Mouse (Mus musculus) liver, embryonic 12.5 days (tissue): Measurements from ENCODE around the gene Tlr12. TPM values are rescaled to one million over a fixed set of nuclear protein-coding genes. Genes with fewer than 3 reads are reported as not detected.

Experiments
- ATAC-seq: fragments of 200-750 bp; cut with Nextera tagmentation; 2 replicates; pipeline ENCODE4 v1.8.0; 2017; ENCODE audit warnings: moderate number of reproducible peaks, mild to moderate bottlenecking, moderate library complexity
- H3K27ac ChIP-seq: fragments of 300-500 bp; sonication (generic); 2 replicates; pipeline ENCODE4 v1.5.1; 2016; ENCODE audit warnings: mild to moderate bottlenecking
- H3K27me3 ChIP-seq: fragments of 300-500 bp; sonication (generic); replicated peaks from 2 replicates; pipeline ENCODE4 v1.6.1; 2016; ENCODE audit warnings: mild to moderate bottlenecking, moderate library complexity
- H3K36me3 ChIP-seq: fragments of 300-500 bp; sonication (generic); 2 replicates; pipeline ENCODE4 v1.6.1; 2016; ENCODE audit warnings: mild to moderate bottlenecking, moderate library complexity
- H3K4me1 ChIP-seq: fragments of 300-500 bp; sonication (generic); 2 replicates; pipeline ENCODE4 v1.6.1; 2016
- H3K4me2 ChIP-seq: fragments of 300-500 bp; sonication (generic); 2 replicates; pipeline ENCODE4 v1.6.1; 2016; ENCODE audit warnings: mild to moderate bottlenecking, moderate library complexity
- H3K4me3 ChIP-seq: fragments of 300-500 bp; sonication (generic); 2 replicates; pipeline ENCODE4 v1.5.1; 2016; ENCODE audit warnings: mild to moderate bottlenecking, moderate library complexity
- H3K9ac ChIP-seq: fragments of 300-500 bp; sonication (generic); 2 replicates; pipeline ENCODE4 v1.6.1; 2016; ENCODE audit warnings: mild to moderate bottlenecking, moderate library complexity
- H3K9me3 ChIP-seq: fragments of 300-500 bp; sonication (generic); replicated peaks from 2 replicates; pipeline ENCODE4 v1.6.1; 2016; ENCODE audit warnings: mild to moderate bottlenecking, moderate library complexity
- WGBS: fragments of 180-500 bp; shearing (Covaris S2); methylation state at CpG from one replicate; pipeline ENCODE4 v1.1.7; 2016; ENCODE audit not compliant: insufficient replicate concordance; 5-methylcytosine and 5-hydroxymethylcytosine counted together
- polyA plus RNA-seq: library from polyadenylated mRNA; unstranded; fragments of >200 nt; fragmentation: Nextera tagmentation; extraction: Ambion mirVana; gene quantifications from 2 replicates; pipeline ENCODE4 v1.2.1, GENCODE M21; 2016

Gene Tlr12
- polyA plus RNA-seq, 1 experiment from 2014 or later, result 1.5 TPM

DNA sequence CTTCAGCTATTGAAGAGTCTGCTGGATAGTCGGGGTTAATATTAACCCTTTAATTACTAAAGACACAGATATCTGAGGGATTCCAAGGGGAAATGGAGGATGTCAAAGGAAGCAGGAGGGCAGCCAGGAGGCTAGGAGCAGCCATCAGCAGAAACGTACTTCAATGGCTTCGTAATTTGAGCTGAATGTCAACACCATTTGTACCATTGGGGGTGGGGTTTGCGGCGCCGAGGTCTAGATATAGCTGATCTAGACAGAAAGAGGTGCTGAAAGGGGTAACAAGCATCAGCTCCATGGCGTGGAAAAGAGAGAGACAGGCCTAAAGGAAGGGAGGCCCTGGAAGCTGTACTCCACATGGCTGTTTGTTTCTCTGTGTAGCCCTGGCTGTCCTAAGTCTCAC is 28.3 kb upstream of the Tlr12 start:
- ATAC-seq, result no peak
- Histone ChIP-seq H3K36me3 (no peaks in the 10 kb centered on the region), H3K4me2 (no peak overlapping the region), H3K27me3 (peaks cover 10% of the 10 kb centered on the region), H3K9me3 (no peaks in the 10 kb centered on the region), H3K27ac (no peak overlapping the region), H3K9ac (no peak overlapping the region), H3K4me1 (peaks cover 25% of the 10 kb centered on the region), H3K4me3 (no peak overlapping the region)
- 53% methylated on average over 7 of the region's 7 CpGs for WGBS

DNA sequence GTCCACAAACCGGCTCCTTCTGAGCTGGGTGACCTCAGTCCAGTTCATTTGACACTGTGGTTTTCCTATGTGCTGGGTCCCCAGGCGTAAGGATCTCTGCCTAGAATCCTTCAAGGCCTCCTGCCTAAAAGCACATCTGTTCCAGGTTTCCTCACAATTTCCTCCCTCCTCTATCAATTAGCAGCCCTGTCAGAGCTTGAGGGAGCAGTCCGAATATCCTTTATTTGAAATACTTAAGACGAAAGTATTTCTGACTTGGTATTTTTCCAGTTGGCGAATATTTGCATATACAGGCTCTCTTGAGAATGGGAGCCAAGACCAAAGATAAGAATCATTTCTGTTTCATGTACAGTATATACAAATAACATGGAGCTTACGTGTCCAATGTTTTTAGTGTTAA is 27.5 kb upstream of the Tlr12 start:
- Histone ChIP-seq H3K9ac (no peak overlapping the region), H3K4me1 (peaks cover 26% of the 10 kb centered on the region), H3K27me3 (peaks cover 12% of the 10 kb centered on the region), H3K4me3 (no peak overlapping the region), H3K9me3 (no peaks in the 10 kb centered on the region), H3K4me2 (no peak overlapping the region), H3K36me3 (no peaks in the 10 kb centered on the region), H3K27ac (no peak overlapping the region)
- 50% methylated on average over 6 of the region's 6 CpGs for WGBS
- no peak for ATAC-seq

DNA sequence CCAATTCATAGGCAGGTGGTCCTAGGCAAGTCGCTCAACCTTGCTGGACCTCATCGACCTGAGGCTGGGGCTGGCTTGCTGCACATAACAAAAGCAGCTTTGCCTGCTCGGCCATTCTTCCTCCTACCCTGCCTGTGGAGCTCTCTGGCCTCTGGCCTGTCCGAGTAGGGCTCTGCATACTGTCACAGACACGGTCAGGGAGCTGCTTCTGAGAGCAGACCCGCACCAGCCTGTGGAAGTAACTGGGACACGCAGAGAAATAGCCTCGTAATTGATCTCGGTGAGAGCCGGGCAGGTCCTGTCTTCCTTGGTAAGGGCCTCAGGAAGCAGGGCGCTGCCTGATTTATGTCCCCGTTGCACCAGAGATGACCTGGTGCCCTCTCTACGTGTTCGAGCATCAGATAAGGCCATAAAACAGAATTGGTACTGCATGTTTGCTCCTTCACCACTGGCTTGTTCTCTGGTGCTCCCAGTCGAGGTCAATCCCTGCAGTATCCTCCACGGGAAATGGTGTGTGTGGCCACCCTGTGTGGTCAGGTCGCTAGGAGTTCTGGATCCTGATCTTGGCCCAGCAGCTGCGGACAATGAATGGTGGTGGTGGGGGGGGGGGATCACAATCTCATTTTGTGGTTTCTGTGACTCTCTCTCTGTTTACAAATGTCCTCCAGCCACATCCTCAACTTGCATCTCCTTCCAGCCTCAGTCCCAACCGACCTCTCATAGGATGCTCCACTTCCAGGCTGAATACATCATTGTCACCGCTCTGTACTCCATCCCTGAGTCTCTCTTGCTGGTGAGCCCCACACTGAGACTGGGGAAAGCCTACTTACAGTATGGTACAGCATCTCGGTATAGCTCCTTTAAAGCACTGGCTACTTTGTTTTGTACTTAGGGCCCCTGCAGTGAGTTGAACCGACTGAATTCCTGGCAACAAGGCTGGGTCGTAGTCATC is 23.6 kb upstream of the Tlr12 start:
- peaks cover 13% of the 10 kb centered on the region for H3K4me1 ChIP-seq
- no peak overlapping the region for H3K4me2 ChIP-seq
- no peaks in the 10 kb centered on the region for H3K36me3 ChIP-seq
- H3K27me3 ChIP-seq, result peaks cover 15% of the 10 kb centered on the region
- no peak for ATAC-seq
- no peak overlapping the region for H3K4me3 ChIP-seq
- no peaks in the 10 kb centered on the region for H3K9me3 ChIP-seq
- no peak overlapping the region for H3K27ac ChIP-seq
- WGBS, result 25% methylated on average over 23 of the region's 23 CpGs
- no peak overlapping the region for H3K9ac ChIP-seq

DNA sequence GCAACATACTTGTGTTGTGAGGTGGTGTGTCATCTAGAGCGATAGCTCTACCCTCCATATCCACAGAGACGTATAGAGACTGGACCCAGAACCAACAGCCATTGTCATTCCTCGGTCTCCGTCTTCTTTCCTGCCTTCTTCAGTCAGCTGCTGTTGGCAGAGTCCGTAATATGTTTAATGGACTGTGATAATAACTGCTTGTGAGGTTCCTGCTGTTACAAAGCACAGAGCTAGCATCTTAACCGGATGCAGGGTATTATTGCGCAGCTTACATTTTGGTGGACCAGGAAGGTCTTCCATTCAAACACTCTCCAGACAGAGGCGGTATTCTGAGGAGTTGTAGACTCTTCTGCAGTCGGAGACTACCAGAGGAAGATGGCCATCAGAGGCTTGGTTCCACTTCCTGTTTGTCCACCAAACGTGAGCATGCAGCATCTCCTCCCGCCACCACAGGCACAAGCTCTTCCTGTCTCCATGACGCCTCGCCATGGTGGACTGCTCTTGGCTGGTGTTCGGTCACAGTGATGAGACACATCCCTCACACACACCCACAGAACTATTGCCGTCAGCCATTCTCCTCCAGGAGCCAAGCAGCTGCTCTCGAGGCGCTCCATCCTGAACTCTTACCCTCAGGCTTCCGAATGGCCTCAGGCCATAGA is 20.0 kb upstream of the Tlr12 start:
- Histone ChIP-seq H3K4me2 (no peak overlapping the region), H3K4me1 (peaks cover 13% of the 10 kb centered on the region), H3K9me3 (no peaks in the 10 kb centered on the region), H3K36me3 (no peaks in the 10 kb centered on the region), H3K9ac (0 out of 2 replicates have a peak overlapping the region, but pooled peaks have one; percentile 12), H3K27me3 (peaks cover 13% of the 10 kb centered on the region; the same call in 1 of the 2 replicates), H3K27ac (no peak overlapping the region), H3K4me3 (no peak overlapping the region)
- no peak for ATAC-seq
- 60% methylated on average over 18 of the region's 18 CpGs for WGBS

DNA sequence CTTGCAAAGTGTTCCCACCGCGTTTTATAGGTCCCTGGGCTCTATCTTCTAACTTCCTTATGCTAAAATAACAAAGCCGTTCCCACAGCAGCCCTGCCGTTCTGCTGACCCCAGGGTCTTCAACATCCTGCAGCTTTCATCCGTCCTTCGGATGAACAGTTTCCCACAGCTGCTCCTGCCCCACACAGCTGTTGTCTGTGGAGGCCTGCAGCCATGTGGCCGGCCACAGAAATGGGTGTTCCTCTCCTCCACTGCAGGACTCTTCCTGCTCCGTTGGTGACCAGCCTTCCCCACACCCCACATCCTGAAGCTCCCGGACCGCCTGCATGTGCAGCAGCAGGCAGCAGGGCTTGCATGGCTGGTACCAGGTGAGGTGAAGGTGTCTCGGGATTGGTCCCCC is 18.8 kb upstream of the Tlr12 start:
- no peak overlapping the region for H3K9ac ChIP-seq
- H3K27ac ChIP-seq, result no peak overlapping the region
- no peak for ATAC-seq
- no peaks in the 10 kb centered on the region for H3K36me3 ChIP-seq
- H3K9me3 ChIP-seq, result no peaks in the 10 kb centered on the region
- 11% methylated on average over 11 of the region's 11 CpGs for WGBS
- peaks cover 6% of the 10 kb centered on the region; the same call in 1 of the 2 replicates for H3K4me1 ChIP-seq
- H3K4me2 ChIP-seq, result no peak overlapping the region
- H3K27me3 ChIP-seq, result peaks cover 10% of the 10 kb centered on the region; the same call in 1 of the 2 replicates
- H3K4me3 ChIP-seq, result no peak overlapping the region

DNA sequence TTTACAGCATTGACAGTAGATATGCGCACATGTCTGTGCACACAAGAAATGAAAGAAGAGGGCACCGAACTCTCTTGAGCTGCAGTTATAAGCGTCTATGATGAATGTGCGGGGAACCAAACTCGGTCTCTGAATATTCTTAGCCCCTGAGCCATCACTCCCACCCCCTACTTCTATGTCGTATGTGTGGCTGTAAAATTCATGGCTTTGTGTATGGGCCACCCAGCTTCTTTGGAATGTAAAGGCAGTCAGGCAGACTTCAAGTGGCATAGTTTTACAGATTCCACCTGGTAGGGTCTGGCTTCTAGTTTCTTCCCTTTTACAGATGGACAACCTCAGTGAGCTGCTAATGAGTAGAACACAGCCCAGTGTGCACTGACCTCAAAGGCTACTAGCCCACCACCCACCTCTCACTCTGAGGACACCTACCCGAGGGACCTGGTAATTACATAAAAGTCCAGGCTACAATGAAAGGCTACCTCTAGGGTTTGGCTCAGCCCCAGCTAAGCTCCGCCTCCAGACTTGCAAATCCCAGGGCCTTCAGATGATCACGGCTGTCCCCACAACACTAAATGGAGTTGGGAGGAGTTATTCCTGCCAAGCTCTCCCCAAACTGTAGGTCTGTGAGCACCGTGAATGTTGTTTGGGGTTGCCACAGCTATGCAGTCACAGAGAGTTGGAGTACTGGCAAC is 17.6 kb upstream of the Tlr12 start:
- Histone ChIP-seq H3K9me3 (no peaks in the 10 kb centered on the region), H3K4me3 (no peak overlapping the region), H3K36me3 (no peaks in the 10 kb centered on the region), H3K27me3 (peaks cover 3% of the 10 kb centered on the region; the same call in 1 of the 2 replicates), H3K4me2 (no peak overlapping the region), H3K4me1 (no peaks in the 10 kb centered on the region; the same call in 1 of the 2 replicates), H3K9ac (no peak overlapping the region), H3K27ac (no peak overlapping the region)
- no peak for ATAC-seq
- WGBS, result 60% methylated on average over 10 of the region's 10 CpGs

DNA sequence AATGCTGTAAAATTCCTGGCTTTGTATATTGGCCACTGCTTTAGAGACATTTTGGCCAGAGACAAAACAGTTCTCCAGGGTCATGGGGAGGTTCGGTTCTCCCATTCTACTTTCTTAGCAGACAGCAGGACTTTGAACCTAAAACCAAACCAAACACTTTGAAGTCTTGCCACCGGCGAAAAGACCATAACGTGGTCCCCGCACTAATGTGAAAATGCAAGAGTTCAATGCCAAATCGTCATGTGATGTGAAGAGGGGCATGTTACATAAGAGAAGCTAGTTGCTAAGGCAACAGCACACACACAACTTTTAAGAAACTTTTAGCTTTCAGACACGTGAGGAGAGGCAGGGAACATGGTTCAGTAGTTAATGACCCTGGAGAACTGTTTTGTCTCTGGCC is 17.0 kb upstream of the Tlr12 start:
- H3K27ac ChIP-seq, result no peak overlapping the region
- no peaks in the 10 kb centered on the region for H3K36me3 ChIP-seq
- no peaks in the 10 kb centered on the region; the same call in 1 of the 2 replicates for H3K4me1 ChIP-seq
- no peak for ATAC-seq
- H3K27me3 ChIP-seq, result no peaks in the 10 kb centered on the region; the same call in 1 of the 2 replicates
- no peak overlapping the region for H3K4me2 ChIP-seq
- no peaks in the 10 kb centered on the region for H3K9me3 ChIP-seq
- 66% methylated on average over 7 of the region's 7 CpGs for WGBS
- H3K4me3 ChIP-seq, result no peak overlapping the region
- no peak overlapping the region for H3K9ac ChIP-seq

DNA sequence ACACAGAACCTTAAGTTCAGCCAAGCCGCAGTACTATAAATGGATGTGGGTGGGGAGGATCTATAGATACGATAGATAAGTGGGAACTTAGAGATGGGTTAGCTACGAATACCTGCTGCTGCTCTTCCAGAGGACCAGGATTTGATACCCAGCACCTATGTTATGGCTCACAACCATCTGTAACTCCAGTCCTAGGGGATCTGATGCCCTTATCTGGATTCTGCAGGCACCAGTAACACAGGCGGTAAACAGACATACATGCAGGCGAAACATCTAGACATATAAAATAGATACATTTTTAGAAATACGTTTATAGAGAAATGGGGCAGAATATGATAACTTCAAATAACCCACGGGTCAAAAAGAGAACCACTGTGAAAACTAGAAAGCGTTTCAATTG is 2.7 kb upstream of the Tlr12 start:
- no peak overlapping the region for H3K4me3 ChIP-seq
- ATAC-seq, result peak; percentile 54; the same call in 1 of the 2 replicates
- no peak overlapping the region for H3K9ac ChIP-seq
- 48% methylated on average over 8 of the region's 8 CpGs for WGBS
- no peaks in the 10 kb centered on the region for H3K9me3 ChIP-seq
- H3K36me3 ChIP-seq, result no peaks in the 10 kb centered on the region
- H3K27me3 ChIP-seq, result peaks cover 34% of the 10 kb centered on the region
- H3K27ac ChIP-seq, result no peak overlapping the region
- peaks cover 28% of the 10 kb centered on the region for H3K4me1 ChIP-seq
- H3K4me2 ChIP-seq, result no peak overlapping the region

DNA sequence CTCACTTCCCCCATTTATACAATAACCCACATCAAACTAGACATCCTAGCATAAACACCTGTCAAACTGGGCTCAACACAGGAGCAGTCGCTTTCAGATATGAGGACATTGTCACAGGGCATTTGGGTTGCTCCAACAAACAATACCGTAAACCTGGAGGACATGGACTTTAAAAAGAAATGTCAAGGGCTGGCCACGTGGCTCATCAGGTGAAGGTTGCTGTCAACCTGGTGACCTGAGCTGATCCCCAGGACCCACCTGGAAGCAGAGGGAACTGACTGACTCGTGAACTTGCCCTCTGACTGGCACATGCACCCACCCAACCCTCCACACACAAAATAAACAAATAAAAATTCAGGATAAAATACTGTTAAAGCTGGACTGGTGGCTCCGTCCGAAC is 2.2 kb upstream of the Tlr12 start:
- Histone ChIP-seq H3K9me3 (no peaks in the 10 kb centered on the region), H3K4me3 (no peak overlapping the region), H3K4me1 (peaks cover 28% of the 10 kb centered on the region), H3K27me3 (peaks cover 40% of the 10 kb centered on the region), H3K4me2 (no peak overlapping the region), H3K9ac (no peak overlapping the region), H3K27ac (no peak overlapping the region), H3K36me3 (no peaks in the 10 kb centered on the region)
- ATAC-seq, result no peak
- WGBS, result 73% methylated on average over 6 of the region's 6 CpGs

DNA sequence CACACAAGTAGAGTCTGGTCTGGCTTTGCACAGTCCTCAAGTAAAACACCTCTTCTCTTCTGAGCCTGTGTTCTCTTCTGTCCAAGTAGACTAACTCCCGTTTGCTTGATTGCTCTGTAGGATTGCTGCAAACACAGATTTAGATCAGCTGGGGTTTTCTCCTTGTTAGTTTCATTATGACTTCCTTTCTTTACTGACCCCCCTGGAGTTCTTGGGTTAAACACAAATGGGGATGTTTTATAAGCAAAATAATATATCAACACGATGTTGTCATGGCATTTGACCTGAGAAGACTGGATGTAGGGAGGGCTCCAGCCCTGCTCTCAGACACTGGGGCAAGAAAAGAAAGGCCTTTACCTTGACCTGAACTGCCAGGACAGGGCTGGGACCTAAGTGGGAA is 544 bp upstream of the Tlr12 start:
- Histone ChIP-seq H3K4me3 (no peak overlapping the region), H3K4me2 (no peak overlapping the region), H3K9me3 (no peaks in the 10 kb centered on the region), H3K27me3 (peaks cover 45% of the 10 kb centered on the region), H3K4me1 (peaks cover 28% of the 10 kb centered on the region), H3K9ac (no peak overlapping the region), H3K27ac (no peak overlapping the region), H3K36me3 (no peaks in the 10 kb centered on the region)
- ATAC-seq, result no peak
- WGBS, result 50% methylated on average over 2 of the region's 2 CpGs

DNA sequence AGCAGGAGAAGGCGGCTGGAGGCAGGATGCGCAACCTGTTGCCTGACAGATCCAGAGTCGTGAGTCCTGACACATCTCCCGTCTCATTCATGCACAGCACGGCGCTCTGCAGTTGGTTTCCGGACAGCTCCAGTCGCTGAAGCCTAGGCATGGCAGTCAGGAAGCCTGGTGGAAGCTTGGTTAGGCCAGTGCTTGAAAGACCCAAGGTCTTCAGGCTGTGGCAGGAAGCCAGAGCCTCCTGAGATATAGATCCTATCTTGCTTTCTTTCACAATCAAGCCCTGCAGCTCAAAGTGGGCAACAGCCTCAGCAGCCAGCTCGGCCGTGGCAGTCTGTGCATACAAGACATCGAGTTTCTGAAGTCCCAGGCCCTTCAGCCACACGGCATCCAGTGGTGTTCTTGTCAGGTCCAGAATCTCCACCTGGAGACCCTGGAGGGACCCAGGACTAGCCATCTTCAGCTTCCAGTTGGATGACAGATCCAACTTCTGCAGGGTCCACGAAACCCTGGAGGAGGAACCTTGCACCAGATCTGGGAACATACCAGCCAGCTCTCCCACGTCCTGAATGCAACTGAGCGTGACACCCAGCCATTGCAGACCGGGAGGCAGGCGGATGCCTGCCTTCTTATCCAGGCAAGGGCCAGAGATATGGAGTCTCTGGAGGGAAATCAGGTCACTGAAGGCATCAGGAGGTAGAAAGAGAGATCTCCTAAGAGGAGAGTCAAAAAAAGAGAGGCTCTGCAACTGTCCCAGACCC is 877 bp downstream of the Tlr12 start:
- ATAC-seq, result peak; percentile 41; the same call in 1 of the 2 replicates
- Histone ChIP-seq H3K4me3 (no peak overlapping the region), H3K27me3 (peaks cover 45% of the 10 kb centered on the region), H3K9me3 (no peaks in the 10 kb centered on the region), H3K4me2 (peak overlapping the region; percentile 30), H3K4me1 (peaks cover 28% of the 10 kb centered on the region), H3K36me3 (no peaks in the 10 kb centered on the region), H3K9ac (no peak overlapping the region), H3K27ac (peak overlapping the region; percentile 17; the same call in 1 of the 2 replicates)
- WGBS, result 21% methylated on average over 17 of the region's 17 CpGs
